Mouse (Mus musculus): Measurements from ENCODE around the gene Mgmt. TPM values are rescaled to one million over a fixed set of nuclear protein-coding genes. Genes with fewer than 3 reads are reported as not detected.

Gene Mgmt
- polyA plus RNA-seq, 1 experiment = 12.6 TPM

GRCm38 (mm10) chr7:137121243-137121858 lies 226.9 kb downstream of the Mgmt start:
- no peak overlapping the region for H3K27ac ChIP-seq (ENCODE audit: control insufficient read depth, insufficient read depth, low read depth, low read length, poor library complexity)
- TF ChIP-seq CTCF (IDR thresholded peaks at IDR 0.05; ENCODE audit: control insufficient read depth, insufficient read depth, low read length) = no peak
- no peak overlapping the region for H3K4me3 ChIP-seq (replicated peaks; ENCODE audit: control insufficient read depth, low read depth, low read length)
- 78% methylated on average over 16 of the region's 16 CpGs for WGBS
- H3K4me1 ChIP-seq (ENCODE audit: control insufficient read depth, insufficient read depth, low read length) = no peaks in the 10 kb centered on the region

GRCm38 (mm10) chr7:137128726-137129125 lies 234.3 kb downstream of the Mgmt start:
- TF ChIP-seq CTCF (IDR thresholded peaks at IDR 0.05; ENCODE audit: control insufficient read depth, insufficient read depth, low read length) = no peak
- TF ChIP-seq POLR2A (IDR thresholded peaks at IDR 0.05; ENCODE audit: borderline replicate concordance, control insufficient read depth, low read depth, low read length) = no peak
- 72% methylated on average over 8 of the region's 8 CpGs for WGBS
- H3K4me1 ChIP-seq (ENCODE audit: control insufficient read depth, insufficient read depth, low read length) = no peaks in the 10 kb centered on the region

GRCm38 (mm10) chr7:137130211-137130610 lies 235.8 kb downstream of the Mgmt start:
- Histone ChIP-seq H3K27ac (ENCODE audit: control insufficient read depth, insufficient read depth, low read depth, low read length, poor library complexity) (no peak overlapping the region), H3K4me1 (ENCODE audit: control insufficient read depth, insufficient read depth, low read length) (no peaks in the 10 kb centered on the region), H3K4me3 (replicated peaks; ENCODE audit: control insufficient read depth, low read depth, low read length) (no peak overlapping the region)
- TF ChIP-seq CTCF (IDR thresholded peaks at IDR 0.05; ENCODE audit: control insufficient read depth, insufficient read depth, low read length) (no peak), POLR2A (IDR thresholded peaks at IDR 0.05; ENCODE audit: borderline replicate concordance, control insufficient read depth, low read depth, low read length) (no peak)
- 82% methylated on average over 10 of the region's 10 CpGs for WGBS

More at GRCm38 (mm10) chr7:137128726-137129125, 234.3 kb downstream of the Mgmt start:
- Histone ChIP-seq H3K4me3 (replicated peaks; ENCODE audit: control insufficient read depth, low read depth, low read length) (no peak overlapping the region), H3K27ac (ENCODE audit: control insufficient read depth, insufficient read depth, low read depth, low read length, poor library complexity) (no peak overlapping the region)

- Histone ChIP-seq H3K4me3 (replicated peaks; ENCODE audit: control insufficient read depth, low read depth, low read length) (no peak overlapping the region), H3K4me1 (ENCODE audit: control insufficient read depth, insufficient read depth, low read length) (no peaks in the 10 kb centered on the region), H3K27ac (ENCODE audit: control insufficient read depth, insufficient read depth, low read depth, low read length, poor library complexity) (no peak overlapping the region)
- 69% methylated on average over 5 of the region's 5 CpGs for WGBS
- TF ChIP-seq POLR2A (IDR thresholded peaks at IDR 0.05; ENCODE audit: borderline replicate concordance, control insufficient read depth, low read depth, low read length) (no peak), CTCF (IDR thresholded peaks at IDR 0.05; ENCODE audit: control insufficient read depth, insufficient read depth, low read length) (no peak)
These were observed 237.5 kb downstream of the Mgmt start for GRCm38 (mm10) chr7:137131957-137132356.

GRCm38 (mm10) chr7:137138101-137138500 lies 243.7 kb downstream of the Mgmt start:
- TF ChIP-seq POLR2A (IDR thresholded peaks at IDR 0.05; ENCODE audit: borderline replicate concordance, control insufficient read depth, low read depth, low read length) = no peak
- no peak for TF ChIP-seq CTCF (IDR thresholded peaks at IDR 0.05; ENCODE audit: control insufficient read depth, insufficient read depth, low read length)
- no peaks in the 10 kb centered on the region for H3K4me1 ChIP-seq (ENCODE audit: control insufficient read depth, insufficient read depth, low read length)
- 72% methylated on average over 5 of the region's 5 CpGs for whole genome bisulfite sequencing
- no peak overlapping the region for H3K4me3 ChIP-seq (replicated peaks; ENCODE audit: control insufficient read depth, low read depth, low read length)
- H3K27ac ChIP-seq (ENCODE audit: control insufficient read depth, insufficient read depth, low read depth, low read length, poor library complexity) = no peak overlapping the region

- no peak overlapping the region for H3K4me3 ChIP-seq (replicated peaks; ENCODE audit: control insufficient read depth, low read depth, low read length)
- H3K4me1 ChIP-seq (ENCODE audit: control insufficient read depth, insufficient read depth, low read length) = no peaks in the 10 kb centered on the region
- no peak overlapping the region for H3K27ac ChIP-seq (ENCODE audit: control insufficient read depth, insufficient read depth, low read depth, low read length, poor library complexity)
- WGBS = 79% methylated on average over 7 of the region's 7 CpGs
- no peak for TF ChIP-seq CTCF (IDR thresholded peaks at IDR 0.05; ENCODE audit: control insufficient read depth, insufficient read depth, low read length)
- no peak for TF ChIP-seq POLR2A (IDR thresholded peaks at IDR 0.05; ENCODE audit: borderline replicate concordance, control insufficient read depth, low read depth, low read length)
These were observed 245.9 kb downstream of the Mgmt start for GRCm38 (mm10) chr7:137140321-137140720.

- no peak overlapping the region for H3K4me3 ChIP-seq (replicated peaks; ENCODE audit: control insufficient read depth, low read depth, low read length)
- no peaks in the 10 kb centered on the region for H3K4me1 ChIP-seq (ENCODE audit: control insufficient read depth, insufficient read depth, low read length)
- 55% methylated on average over 3 of the region's 3 CpGs for WGBS
- TF ChIP-seq POLR2A (IDR thresholded peaks at IDR 0.05; ENCODE audit: borderline replicate concordance, control insufficient read depth, low read depth, low read length) (no peak), CTCF (IDR thresholded peaks at IDR 0.05; ENCODE audit: control insufficient read depth, insufficient read depth, low read length) (no peak)
- no peak overlapping the region for H3K27ac ChIP-seq (ENCODE audit: control insufficient read depth, insufficient read depth, low read depth, low read length, poor library complexity)
These were observed 247.0 kb downstream of the Mgmt start for GRCm38 (mm10) chr7:137141386-137141785.

- TF ChIP-seq POLR2A (IDR thresholded peaks at IDR 0.05; ENCODE audit: borderline replicate concordance, control insufficient read depth, low read depth, low read length) = no peak
- no peak for TF ChIP-seq CTCF (IDR thresholded peaks at IDR 0.05; ENCODE audit: control insufficient read depth, insufficient read depth, low read length)
These were observed 252.7 kb downstream of the Mgmt start for GRCm38 (mm10) chr7:137147101-137147500.

GRCm38 (mm10) chr7:137151854-137152253 lies 257.4 kb downstream of the Mgmt start:
- WGBS = 74% methylated on average over 2 of the region's 2 CpGs
- H3K4me1 ChIP-seq (ENCODE audit: control insufficient read depth, insufficient read depth, low read length) = no peaks in the 10 kb centered on the region
- TF ChIP-seq CTCF (IDR thresholded peaks at IDR 0.05; ENCODE audit: control insufficient read depth, insufficient read depth, low read length) = no peak
- no peak for TF ChIP-seq POLR2A (IDR thresholded peaks at IDR 0.05; ENCODE audit: borderline replicate concordance, control insufficient read depth, low read depth, low read length)
- H3K27ac ChIP-seq (ENCODE audit: control insufficient read depth, insufficient read depth, low read depth, low read length, poor library complexity) = no peak overlapping the region
- H3K4me3 ChIP-seq (replicated peaks; ENCODE audit: control insufficient read depth, low read depth, low read length) = no peak overlapping the region

More at GRCm38 (mm10) chr7:137147101-137147500, 252.7 kb downstream of the Mgmt start:
- no peaks in the 10 kb centered on the region for H3K4me1 ChIP-seq (ENCODE audit: control insufficient read depth, insufficient read depth, low read length)
- H3K27ac ChIP-seq (ENCODE audit: control insufficient read depth, insufficient read depth, low read depth, low read length, poor library complexity) = no peak overlapping the region
- whole genome bisulfite sequencing = 84% methylated on average over 12 of the region's 12 CpGs
- no peak overlapping the region for H3K4me3 ChIP-seq (replicated peaks; ENCODE audit: control insufficient read depth, low read depth, low read length)
